Comparison of ENCODE assay signal across 7 mouse cellular contexts in genomic region chr5:143654670-143655510, GRCm38 (mm10). TPM values are rescaled to one million over a fixed set of nuclear protein-coding genes. Genes with fewer than 3 reads are reported as not detected.
DNase-seq lines count a peak whose midpoint lies in the region; ATAC-seq and TF ChIP-seq lines count a peak whose summit lies in the region.

No protein-coding gene starts in this region.

- H3K27ac ChIP-seq in hindbrain, embryonic 13.5 days = peak overlapping the region; percentile 41; the same call in 1 of the 2 replicates
- peak overlapping the region; percentile 96 for H3K27ac ChIP-seq in liver, embryonic 14.5 days

- peak; percentile 54 for DNase-seq in T-cell, adult 2 months (ENCODE audit: low spot score)
- DNase-seq in embryo, embryonic 10.5 days (ENCODE audit: low spot score) = peak; percentile 74
- peak; percentile 65 to 75 (median 72) for DNase-seq in liver, embryonic 14.5 days (ENCODE audit: low read depth in 3 of 3, low spot score in 3 of 3)
- DNase-seq in thymus, postnatal 25 days = peak; percentile 30
- no peak for DNase-seq in cerebellum, postnatal 10 days
- DNase-seq in frontal cortex, postnatal 10 days (ENCODE audit: low spot score in 2 of 2) = no peak

- ATAC-seq in hindbrain, embryonic 13.5 days (ENCODE audit: low FRiP score) = no peak
- ATAC-seq in liver, embryonic 14.5 days (ENCODE audit: insufficient read depth) = peak; percentile 83

- H3K36me3 ChIP-seq in hindbrain, embryonic 13.5 days = no peaks in the 10 kb centered on the region
- H3K36me3 ChIP-seq in liver, embryonic 14.5 days (replicated peaks; ENCODE audit: control insufficient read depth, insufficient read depth, low read depth) = no peaks in the 10 kb centered on the region; the same call in 1 of the 2 replicates

- no peak overlapping the region for H3K4me2 ChIP-seq in hindbrain, embryonic 13.5 days
- H3K4me2 ChIP-seq in liver, embryonic 14.5 days (ENCODE audit: low read depth) = peak overlapping the region; percentile 73

- 0 out of 2 replicates have a peak, but pooled peaks cover 4% of the 10 kb centered on the region for H3K9me3 ChIP-seq in hindbrain, embryonic 13.5 days
- H3K9me3 ChIP-seq in liver, embryonic 14.5 days (ENCODE audit: control insufficient read depth, low read length) = no peaks in the 10 kb centered on the region; the same call in none of the 2 replicates

- H3K9ac ChIP-seq in hindbrain, embryonic 13.5 days = no peak overlapping the region
- peak overlapping the region; percentile 75 for H3K9ac ChIP-seq in liver, embryonic 14.5 days (replicated peaks)

- TF ChIP-seq EP300 in liver, embryonic 14.5 days (IDR thresholded peaks at IDR 0.05; ENCODE audit: low read depth) = peak; percentile 76

- H3K27me3 ChIP-seq in hindbrain, embryonic 13.5 days = no peaks in the 10 kb centered on the region
- no peaks in the 10 kb centered on the region for H3K27me3 ChIP-seq in liver, embryonic 14.5 days (ENCODE audit: control insufficient read depth, insufficient read depth, low read length)

- TF ChIP-seq CTCF in liver, embryonic 14.5 days (IDR thresholded peaks at IDR 0.05; ENCODE audit: low read depth) = no peak

- 12% methylated on average over 7 of the region's 7 CpGs for WGBS in hindbrain, embryonic 13.5 days
- 4% methylated on average over 7 of the region's 7 CpGs for WGBS in liver, embryonic 14.5 days (ENCODE audit: insufficient replicate concordance)

- H3K4me1 ChIP-seq in hindbrain, embryonic 13.5 days (replicated peaks) = peaks cover 29% of the 10 kb centered on the region
- H3K4me1 ChIP-seq in liver, embryonic 14.5 days (replicated peaks; ENCODE audit: control insufficient read depth in 2 of 2, insufficient read depth in 2 of 2, low read length in 1 of 2) = peaks cover 49 to 62% of the 10 kb centered on the region in 2 experiments

- no peak overlapping the region for H3K4me3 ChIP-seq in hindbrain, embryonic 13.5 days
- H3K4me3 ChIP-seq in liver, embryonic 14.5 days (ENCODE audit: insufficient read depth in 1 of 2, low read depth in 2 of 2, low read length in 2 of 2) = peak overlapping the region; percentile 13 to 36

RNA-seq across cellular contexts. Expression of gene Cyth3, which starts 32.6 kb away (rescaled TPM):
- polyA plus RNA-seq in hindbrain, embryonic 13.5 days (2015; fragmentation: Nextera tagmentation; extraction: Ambion mirVana) = 34.2 and 37.9 TPM in 2 replicates
- 20.7 and 24.1 TPM in 2 replicates for polyA plus RNA-seq in liver, embryonic 14.5 days (2012; rRNA removed)
- 28.1 and 33.5 TPM in 2 replicates for polyA plus RNA-seq in liver, embryonic 14.5 days (2014; fragmentation: Nextera tagmentation; extraction: Ambion mirVana)

Comparison
In these comparisons a context has a peak if more than half of its experiments do, and no peak if none do; other contexts are left out.
1. DNase-seq: peak in T-cell, adult 2 months (single experiment), embryo, embryonic 10.5 days (single experiment), liver, embryonic 14.5 days (3 of 3) and thymus, postnatal 25 days (single experiment); none in cerebellum, postnatal 10 days (0 of 2) and frontal cortex, postnatal 10 days (0 of 2).